Mouse (Mus musculus) heart, postnatal 4 days (tissue): ENCODE data around the gene Mn1. TPM values are rescaled to one million over a fixed set of nuclear protein-coding genes. Genes with fewer than 3 reads are reported as not detected.

Experiments used
- DNase-seq: peaks from one replicate; pipeline ENCODE4 v3.0.0; 2021
- total RNA-seq, 2 experiments: library from RNA; stranded (reverse); gene quantifications; 2 replicates each; pipeline ENCODE4 v1.2.3; 2021

Mn1 gene
- total RNA-seq, 2 experiments from 2014 or later, result 16.5 to 17.7 TPM

DNA sequence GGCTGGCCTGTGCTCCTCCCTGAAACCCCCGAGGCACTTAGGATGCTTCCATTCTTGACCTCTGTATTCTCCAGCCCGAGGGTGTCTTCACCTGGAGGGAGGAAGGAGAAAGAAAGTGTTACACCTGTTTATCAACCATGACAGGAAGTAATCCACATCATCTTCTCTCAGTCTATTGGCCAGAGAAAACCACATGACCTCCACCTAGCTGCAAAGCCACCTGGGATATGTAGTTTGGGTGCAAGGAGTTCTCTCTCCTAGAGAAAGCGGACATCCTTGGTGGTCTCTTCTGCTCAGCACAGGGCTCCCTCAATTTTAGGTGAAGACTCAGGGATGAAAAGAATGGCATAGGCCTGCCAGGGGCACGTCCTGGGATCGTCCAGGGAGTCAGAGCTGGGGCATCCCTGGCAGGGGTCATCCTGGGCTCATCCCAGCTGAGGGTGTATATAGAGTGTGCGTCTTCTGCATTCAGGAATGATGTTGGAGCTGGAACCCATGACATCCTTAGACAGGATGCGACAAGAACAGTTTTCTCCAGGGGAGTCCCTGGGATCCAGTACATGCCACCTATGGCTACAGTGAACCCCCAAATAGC, 72.0 kb downstream of the Mn1 start:
- DNase-seq, result no peak

DNA sequence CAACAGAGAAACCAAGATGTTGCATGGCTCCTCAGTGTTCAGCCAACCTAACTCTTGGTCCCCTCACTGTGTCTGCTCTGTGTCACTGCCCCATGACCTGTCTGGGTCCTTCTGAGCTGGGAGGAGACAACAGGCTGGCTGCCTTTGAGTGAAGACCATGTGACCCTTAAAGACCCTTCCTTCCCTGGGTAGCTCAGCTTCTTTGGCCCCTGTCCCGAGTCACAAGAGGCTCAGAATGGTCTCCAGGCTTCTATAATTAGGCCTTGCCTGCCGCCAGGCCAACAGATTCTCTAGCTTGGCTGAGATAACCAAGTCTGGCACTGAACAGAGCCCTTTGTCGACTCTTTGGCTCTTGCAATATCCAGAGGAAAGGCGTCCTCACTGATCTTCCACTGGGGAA, 73.4 kb downstream of the Mn1 start:
- DNase-seq, result peak; percentile 81

DNA sequence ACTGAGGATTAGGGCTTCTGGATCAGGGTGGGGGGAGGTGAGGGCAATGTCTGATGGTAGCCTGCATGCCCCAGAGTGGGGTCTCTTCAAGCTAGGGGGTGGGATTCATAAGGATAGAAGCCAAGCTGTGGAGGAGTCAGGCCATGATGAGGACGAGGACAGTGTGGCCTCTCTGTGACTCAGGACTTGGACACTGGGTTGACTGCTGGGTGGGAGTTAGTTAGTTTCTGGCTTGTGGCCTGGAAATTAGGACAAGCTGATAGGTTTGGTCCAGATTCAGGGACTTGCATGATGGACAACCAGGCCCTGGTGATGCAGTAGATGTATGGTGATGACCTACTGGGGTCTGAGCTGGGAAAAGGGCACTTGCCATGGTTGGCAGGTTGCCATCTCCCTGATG, 74.3 kb downstream of the Mn1 start:
- DNase-seq, result peak; percentile 46

DNA sequence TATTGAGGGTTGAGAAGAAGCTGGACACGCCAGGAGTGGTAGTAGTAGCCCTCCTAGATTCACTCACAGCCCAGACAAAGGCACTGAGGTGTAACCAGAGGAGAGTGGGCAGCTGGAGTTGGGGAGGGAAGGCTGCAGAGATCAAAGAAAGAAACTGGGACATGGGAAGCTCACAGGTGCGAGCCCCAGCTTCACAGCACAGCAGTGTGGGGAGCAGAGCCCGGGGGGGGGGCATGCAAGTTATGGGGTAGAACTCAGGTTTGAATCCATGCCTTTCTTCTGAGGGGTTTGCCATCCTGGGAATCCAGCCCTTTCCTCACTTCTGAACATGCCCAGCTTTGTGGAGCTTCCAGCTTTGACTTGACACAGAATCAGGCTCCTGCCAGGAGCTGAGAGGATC, 82.9 kb downstream of the Mn1 start:
- no peak for DNase-seq

DNA sequence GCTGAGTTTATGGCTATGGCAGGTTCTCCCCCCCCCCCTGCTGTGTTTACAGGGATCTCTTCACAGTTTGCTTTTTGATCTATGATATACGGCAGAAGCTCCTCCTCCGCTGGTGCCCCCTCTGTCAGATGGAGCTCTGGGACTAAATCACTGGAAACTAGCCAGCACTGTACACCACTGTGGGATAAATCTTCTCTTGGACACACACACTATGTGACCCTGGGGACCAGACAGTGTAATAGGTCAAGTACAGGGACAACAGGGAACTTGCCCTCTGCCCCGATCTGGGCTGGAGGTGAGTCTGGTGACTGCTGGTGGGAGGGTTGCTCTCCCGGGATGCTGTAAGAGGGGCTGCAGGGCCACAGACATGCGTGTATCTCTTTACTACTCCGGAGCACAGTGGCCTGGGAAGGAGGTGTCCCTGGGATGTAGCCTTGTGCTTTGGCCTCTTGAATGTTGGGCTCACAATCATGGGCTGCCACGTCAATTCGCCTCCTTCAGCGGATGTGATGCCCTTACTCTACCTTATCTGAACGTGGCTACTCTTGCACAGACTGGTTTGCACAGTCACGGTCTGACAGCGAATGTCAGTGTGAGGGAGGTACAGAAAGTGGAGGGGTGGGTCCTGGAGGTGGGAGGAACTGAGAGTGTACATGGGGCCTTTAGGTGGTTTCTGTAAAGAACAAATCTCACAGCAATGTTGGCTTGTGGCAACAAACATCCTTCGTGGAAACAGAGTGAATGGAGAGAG, 84.7 kb downstream of the Mn1 start:
- DNase-seq, result no peak

DNA sequence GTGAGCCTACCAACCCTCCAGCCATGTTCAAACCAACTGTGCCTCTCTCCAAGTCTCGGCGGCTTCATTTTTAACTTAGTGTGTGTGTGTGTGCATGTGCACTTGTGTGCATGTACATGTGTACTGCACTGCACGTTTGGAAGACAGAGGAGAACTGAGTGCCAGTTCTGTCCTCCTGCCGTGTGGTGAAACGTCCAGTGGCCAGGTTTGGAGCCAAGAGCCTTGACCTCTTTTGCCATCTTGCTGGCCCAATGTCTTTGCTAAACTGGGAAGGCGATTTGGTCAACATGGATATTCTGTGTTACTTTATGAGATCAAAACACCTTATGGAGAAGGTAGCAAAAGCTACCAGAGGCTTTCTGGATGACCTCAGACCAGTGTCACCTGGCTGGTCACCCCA, 88.1 kb downstream of the Mn1 start:
- DNase-seq, result no peak

DNA sequence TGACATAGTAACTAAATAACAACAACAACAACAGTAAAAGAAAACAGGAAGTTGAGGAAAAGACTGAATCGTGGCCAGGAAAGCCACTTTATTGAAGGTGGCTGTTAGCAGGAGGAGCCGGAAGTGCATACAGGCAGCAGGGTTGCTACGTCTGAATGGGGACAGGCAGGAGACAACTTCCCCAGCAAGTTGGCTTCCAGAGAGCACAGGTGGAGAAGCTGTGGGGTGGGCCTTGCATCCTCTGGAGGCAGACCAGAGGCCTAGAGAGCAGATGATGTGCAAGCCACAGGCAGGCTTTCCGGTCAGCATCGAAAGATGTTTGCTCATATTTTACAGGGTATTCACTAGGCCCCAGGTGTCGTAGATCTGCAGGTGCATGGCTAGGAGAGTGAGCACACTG, 88.7 kb downstream of the Mn1 start:
- DNase-seq, result no peak

DNA sequence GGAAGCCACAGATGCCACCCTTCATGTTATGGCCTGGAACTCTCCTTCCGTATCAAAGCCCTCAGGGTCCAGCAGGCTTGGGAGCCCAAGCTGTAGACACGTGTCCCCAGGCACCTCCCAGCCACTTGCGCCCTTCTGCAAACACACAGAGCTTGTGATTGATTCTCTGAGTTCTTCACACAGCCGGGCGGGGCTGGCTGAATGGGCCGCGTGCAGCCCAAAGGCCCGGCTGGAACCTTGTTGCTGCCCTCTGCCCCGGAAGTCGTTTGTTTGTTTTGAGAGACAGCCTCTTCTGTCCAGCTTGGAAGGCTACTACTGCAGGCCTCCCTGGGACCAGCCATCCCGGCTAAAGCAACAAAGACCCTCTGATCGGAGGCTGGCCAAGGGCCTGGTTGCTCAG, 89.2 kb downstream of the Mn1 start:
- peak; percentile 47 for DNase-seq

Other genes starting within 250 kb of the Mn1 start
- 10 to 100 TPM; 63.4 to 64.7 TPM for gene Pitpnb, start 86.6 kb upstream of the Mn1 start, total RNA-seq